Mouse (Mus musculus) heart, postnatal 0 days (tissue): Measurements from ENCODE around the gene Foxm1. TPM values are rescaled to one million over a fixed set of nuclear protein-coding genes. Genes with fewer than 3 reads are reported as not detected.
A peak's percentile ranks its signal among the peaks of the same experiment; 100 is the strongest.

ENCODE experiments used
- ATAC-seq: fragments of 200-750 bp; cut with Nextera tagmentation; 2 replicates; pipeline ENCODE4 v1.8.0; 2017; ENCODE audit warnings: low read depth, moderate number of reproducible peaks, moderate library complexity; ENCODE audit not compliant: insufficient read depth
- DNase-seq: peaks from one replicate; pipeline ENCODE4 v3.0.0-alpha.2; 2016; ENCODE audit warnings: low spot score
- H3K27ac ChIP-seq: fragments of 300-500 bp; sonication (generic); 2 replicates; pipeline ENCODE4 v1.5.1; 2014; ENCODE audit warnings: low read depth, mild to moderate bottlenecking
- H3K27me3 ChIP-seq: fragments of 300-500 bp; sonication (generic); 2 replicates; pipeline ENCODE4 v1.6.1; 2014; ENCODE audit warnings: low read length, mixed read lengths; ENCODE audit not compliant: control insufficient read depth, insufficient read depth
- H3K36me3 ChIP-seq: fragments of 300-500 bp; sonication (generic); replicated peaks from 2 replicates; pipeline ENCODE4 v1.6.1; 2014; ENCODE audit warnings: low read length, mixed read lengths; ENCODE audit not compliant: control insufficient read depth, insufficient read depth
- H3K4me1 ChIP-seq: fragments of 300-500 bp; sonication (generic); 2 replicates; pipeline ENCODE4 v1.6.1; 2014; ENCODE audit warnings: antibody characterized with exemption; ENCODE audit not compliant: control insufficient read depth, insufficient read depth
- H3K4me2 ChIP-seq: fragments of 300-500 bp; sonication (generic); 2 replicates; pipeline ENCODE4 v1.6.1; 2014; ENCODE audit warnings: low read depth, mild to moderate bottlenecking, low read length, moderate library complexity
- H3K4me3 ChIP-seq: fragments of 300-500 bp; sonication (generic); 2 replicates; pipeline ENCODE4 v1.5.1; 2014; ENCODE audit warnings: low read depth, low read length
- H3K9ac ChIP-seq: fragments of 300-500 bp; sonication (generic); replicated peaks from 2 replicates; pipeline ENCODE4 v1.6.1; 2014; ENCODE audit warnings: low read depth, low read length, mixed read lengths
- H3K9me3 ChIP-seq: fragments of 300-500 bp; sonication (generic); replicated peaks from 2 replicates; pipeline ENCODE4 v1.6.1; 2016; ENCODE audit warnings: low read length; ENCODE audit not compliant: control insufficient read depth
- CTCF ChIP-seq: IDR thresholded peaks from 2 replicates; pipeline ENCODE4 v1.5.1; 2016; ENCODE audit warnings: antibody characterized with exemption, control low read depth, low read depth
- EP300 ChIP-seq: IDR thresholded peaks from 2 replicates; pipeline ENCODE4 v1.6.1; 2016; ENCODE audit warnings: antibody characterized with exemption, low read depth
- WGBS: fragments of 180-500 bp; shearing (Covaris S2); extraction: QIAGEN DNeasy Blood & Tissue Kit; methylation state at CpG from one replicate; pipeline ENCODE4 v1.1.7; 2014; 5-methylcytosine and 5-hydroxymethylcytosine counted together
- polyA plus RNA-seq: library from polyadenylated mRNA; unstranded; fragments of >200 nt; fragmentation: Nextera tagmentation; extraction: Ambion mirVana; gene quantifications from 2 replicates; pipeline ENCODE4 v1.2.1, GENCODE M21; 2015
- total RNA-seq: library from RNA; depleted of rRNA; stranded (reverse); fragments of >200 nt; gene quantifications from 2 replicates; pipeline ENCODE4 v1.2.3, GENCODE M21; 2014; ENCODE audit warnings: low replicate concordance

Gene Foxm1
- total and polyA plus RNA-seq, 2 experiments from 2014 or later: 4.8 to 19.0 TPM

GRCm38 (mm10) chr6:128337467-128337866 lies 25.3 kb upstream of the Foxm1 start:
- ATAC-seq (no peak), DNase-seq (no peak)
- WGBS: 86% methylated on average over 7 of the region's 7 CpGs
- Histone ChIP-seq H3K27me3 (no peaks in the 10 kb centered on the region), H3K9ac (no peak overlapping the region), H3K4me1 (no peaks in the 10 kb centered on the region), H3K4me2 (no peak overlapping the region), H3K36me3 (0 out of 2 replicates have a peak, but pooled peaks cover 11% of the 10 kb centered on the region), H3K27ac (no peak overlapping the region), H3K4me3 (no peak overlapping the region), H3K9me3 (no peaks in the 10 kb centered on the region)
- TF ChIP-seq EP300: no peak
- TF ChIP-seq CTCF: no peak

GRCm38 (mm10) chr6:128338876-128339275 lies 23.9 kb upstream of the Foxm1 start:
- no peak overlapping the region for H3K9ac ChIP-seq
- H3K27me3 ChIP-seq: no peaks in the 10 kb centered on the region
- H3K4me2 ChIP-seq: no peak overlapping the region
- H3K4me3 ChIP-seq: no peak overlapping the region
- H3K4me1 ChIP-seq: no peaks in the 10 kb centered on the region
- H3K36me3 ChIP-seq: 0 out of 2 replicates have a peak, but pooled peaks cover 1% of the 10 kb centered on the region
- ATAC-seq (no peak), DNase-seq (no peak)
- TF ChIP-seq CTCF: no peak
- TF ChIP-seq EP300: no peak
- no peaks in the 10 kb centered on the region for H3K9me3 ChIP-seq
- WGBS: 32% methylated on average over 5 of the region's 5 CpGs
- no peak overlapping the region for H3K27ac ChIP-seq

- no peaks in the 10 kb centered on the region for H3K27me3 ChIP-seq
- DNase-seq (no peak), ATAC-seq (no peak)
- 89% methylated on average over 11 of the region's 11 CpGs for WGBS
- H3K4me3 ChIP-seq: no peak overlapping the region
- no peak overlapping the region for H3K4me2 ChIP-seq
- TF ChIP-seq EP300 (no peak), CTCF (no peak)
- no peaks in the 10 kb centered on the region for H3K4me1 ChIP-seq
- H3K27ac ChIP-seq: no peak overlapping the region
- H3K9me3 ChIP-seq: no peaks in the 10 kb centered on the region
- no peaks in the 10 kb centered on the region for H3K36me3 ChIP-seq
- H3K9ac ChIP-seq: no peak overlapping the region
These were observed 20.6 kb upstream of the Foxm1 start for GRCm38 (mm10) chr6:128341956-128342723.

GRCm38 (mm10) chr6:128345623-128346022 lies 17.1 kb upstream of the Foxm1 start:
- Histone ChIP-seq H3K9ac (no peak overlapping the region), H3K27ac (no peak overlapping the region), H3K4me2 (no peak overlapping the region), H3K4me3 (no peak overlapping the region), H3K4me1 (no peaks in the 10 kb centered on the region), H3K27me3 (no peaks in the 10 kb centered on the region), H3K36me3 (no peaks in the 10 kb centered on the region), H3K9me3 (no peaks in the 10 kb centered on the region)
- ATAC-seq (no peak), DNase-seq (no peak)
- TF ChIP-seq EP300: no peak
- no peak for TF ChIP-seq CTCF
- WGBS: 83% methylated on average over 10 of the region's 10 CpGs

GRCm38 (mm10) chr6:128346782-128347181 lies 16.0 kb upstream of the Foxm1 start:
- Histone ChIP-seq H3K4me1 (no peaks in the 10 kb centered on the region), H3K27ac (no peak overlapping the region), H3K4me2 (no peak overlapping the region), H3K9ac (no peak overlapping the region), H3K27me3 (no peaks in the 10 kb centered on the region), H3K4me3 (no peak overlapping the region), H3K36me3 (peaks cover 3% of the 10 kb centered on the region; the same call in 1 of the 2 replicates), H3K9me3 (no peaks in the 10 kb centered on the region)
- TF ChIP-seq CTCF (no peak), EP300 (no peak)
- WGBS: 75% methylated on average over 6 of the region's 6 CpGs
- DNase-seq (no peak), ATAC-seq (no peak)

- H3K4me3 ChIP-seq: no peak overlapping the region
- 53% methylated on average over 7 of the region's 7 CpGs for WGBS
- DNase-seq (peak; percentile 13), ATAC-seq (no peak)
- no peaks in the 10 kb centered on the region for H3K27me3 ChIP-seq
- no peak overlapping the region for H3K27ac ChIP-seq
- H3K4me2 ChIP-seq: no peak overlapping the region
- TF ChIP-seq CTCF (no peak), EP300 (no peak)
- H3K9ac ChIP-seq: no peak overlapping the region
- H3K36me3 ChIP-seq: peaks cover 3% of the 10 kb centered on the region; the same call in 1 of the 2 replicates
- H3K4me1 ChIP-seq: peaks cover 2% of the 10 kb centered on the region
- H3K9me3 ChIP-seq: no peaks in the 10 kb centered on the region
These were observed 13.1 kb upstream of the Foxm1 start for GRCm38 (mm10) chr6:128349711-128350110.
